Mouse (Mus musculus) right cerebral cortex, adult 18-20 months (tissue): ENCODE data around the gene Mtch1.
"Not testable (repeated sequence)": the region's sequence is repeated elsewhere in the genome, so short reads cannot be mapped to it uniquely, and the experiment has no call there.

Source experiments
- DNase-seq: peaks from one replicate; pipeline ENCODE4 v3.0.0; 2022; ENCODE audit warnings: mixed read lengths

Mtch1 gene

GRCm38 (mm10) chr17:29332186-29332685 lies 15.5 kb downstream of the Mtch1 start:
- no peak for DNase-seq

GRCm38 (mm10) chr17:29330671-29331410 lies 16.9 kb downstream of the Mtch1 start:
- no peak for DNase-seq

GRCm38 (mm10) chr17:29330221-29330620 lies 17.5 kb downstream of the Mtch1 start:
- DNase-seq = no peak

GRCm38 (mm10) chr17:29327691-29328090 lies 20.0 kb downstream of the Mtch1 start:
- DNase-seq = no peak

- DNase-seq = no peak
Measured at GRCm38 (mm10) chr17:29326531-29327529, 20.9 kb downstream of the Mtch1 start.

GRCm38 (mm10) chr17:29325831-29326230 lies 21.9 kb downstream of the Mtch1 start:
- no peak for DNase-seq

GRCm38 (mm10) chr17:29323625-29324024 lies 24.1 kb downstream of the Mtch1 start:
- DNase-seq = no peak

- no peak for DNase-seq
Measured at GRCm38 (mm10) chr17:29322603-29322962, 25.2 kb downstream of the Mtch1 start.

- no peak for DNase-seq
Measured at GRCm38 (mm10) chr17:29321765-29322602, 25.8 kb downstream of the Mtch1 start.

GRCm38 (mm10) chr17:29319881-29320639 lies 27.7 kb downstream of the Mtch1 start:
- no peak for DNase-seq

- no peak for DNase-seq
Measured at GRCm38 (mm10) chr17:29319476-29319875, 28.3 kb downstream of the Mtch1 start.

GRCm38 (mm10) chr17:29318731-29319250 lies 28.9 kb downstream of the Mtch1 start:
- no peak for DNase-seq

GRCm38 (mm10) chr17:29317380-29317779 lies 30.4 kb downstream of the Mtch1 start, which contains the start of gene Pi16:
TSS of gene Pi16 (plus strand) at chr17:29317680.
- not testable (repeated sequence) for DNase-seq

- DNase-seq = no peak
Measured at GRCm38 (mm10) chr17:29316891-29317290, 30.8 kb downstream of the Mtch1 start.

GRCm38 (mm10) chr17:29315672-29316465 lies 31.9 kb downstream of the Mtch1 start:
- DNase-seq = no peak

GRCm38 (mm10) chr17:29313300-29313699 lies 34.4 kb downstream of the Mtch1 start:
- DNase-seq = no peak

- DNase-seq = no peak
Measured at GRCm38 (mm10) chr17:29312082-29312481, 35.7 kb downstream of the Mtch1 start.

- no peak for DNase-seq
Measured at GRCm38 (mm10) chr17:29311602-29312001, 36.1 kb downstream of the Mtch1 start.

- DNase-seq = no peak
Measured at GRCm38 (mm10) chr17:29310056-29310623, 37.6 kb downstream of the Mtch1 start.

- DNase-seq = no peak
Measured at GRCm38 (mm10) chr17:29305871-29306270, 41.9 kb downstream of the Mtch1 start.
